Mouse (Mus musculus) thymus, adult 18-20 months (tissue): ENCODE results near the gene Hddc3.

ENCODE experiments used
- DNase-seq, 2 experiments: peaks; one replicate each; pipeline ENCODE4 v3.0.0; 2022; ENCODE audit warnings: mixed read lengths in 2 of 2

Gene Hddc3

GRCm38 (mm10) chr7:80336932-80337331 is 6.0 kb upstream of the Hddc3 start:
- DNase-seq, result no peak

- DNase-seq, result peak in 1 of 2 experiments; percentile 45
These were observed 3.5 kb upstream of the Hddc3 start for GRCm38 (mm10) chr7:80339371-80339770.

GRCm38 (mm10) chr7:80339793-80340628 is 2.9 kb upstream of the Hddc3 start:
- DNase-seq, result peak; percentile 97

- DNase-seq, result peak; percentile 69 to 78
These were observed 2.1 kb upstream of the Hddc3 start, which contains the start of gene Unc45a for GRCm38 (mm10) chr7:80340793-80341192. Unc45a (minus strand) TSS chr7:80341005.

GRCm38 (mm10) chr7:80341793-80342192 is 1.1 kb upstream of the Hddc3 start:
- DNase-seq, result no peak

- no peak for DNase-seq
These were observed 540 bp downstream of the Hddc3 start for GRCm38 (mm10) chr7:80343270-80344018.

GRCm38 (mm10) chr7:80346173-80346572 is 3.3 kb downstream of the Hddc3 start:
- no peak for DNase-seq

GRCm38 (mm10) chr7:80346830-80347229 is 3.9 kb downstream of the Hddc3 start:
- DNase-seq, result no peak

- DNase-seq, result no peak
These were observed 5.0 kb downstream of the Hddc3 start for GRCm38 (mm10) chr7:80347670-80348586.

GRCm38 (mm10) chr7:80350808-80351207 is 7.9 kb downstream of the Hddc3 start:
- no peak for DNase-seq

- DNase-seq, result no peak
These were observed 10.0 kb downstream of the Hddc3 start for GRCm38 (mm10) chr7:80352920-80353319.

- DNase-seq, result no peak
These were observed 13.4 kb downstream of the Hddc3 start for GRCm38 (mm10) chr7:80356351-80356750.

GRCm38 (mm10) chr7:80357156-80357555 is 14.3 kb downstream of the Hddc3 start:
- no peak for DNase-seq

GRCm38 (mm10) chr7:80358039-80358438 is 15.1 kb downstream of the Hddc3 start:
- DNase-seq, result no peak

- DNase-seq, result no peak
These were observed 17.5 kb downstream of the Hddc3 start for GRCm38 (mm10) chr7:80360435-80360834.

- DNase-seq, result no peak
These were observed 22.9 kb downstream of the Hddc3 start for GRCm38 (mm10) chr7:80365759-80366158.

- no peak for DNase-seq
These were observed 24.3 kb downstream of the Hddc3 start for GRCm38 (mm10) chr7:80367232-80367631.

GRCm38 (mm10) chr7:80368009-80368408 is 25.1 kb downstream of the Hddc3 start:
- DNase-seq, result no peak

GRCm38 (mm10) chr7:80368635-80369421 is 25.9 kb downstream of the Hddc3 start:
- DNase-seq, result no peak

GRCm38 (mm10) chr7:80369461-80369860 is 26.6 kb downstream of the Hddc3 start:
- DNase-seq, result no peak

- no peak for DNase-seq
These were observed 27.1 kb downstream of the Hddc3 start for GRCm38 (mm10) chr7:80369967-80370431.

- peak; percentile 80 to 84 for DNase-seq
These were observed 27.7 kb downstream of the Hddc3 start for GRCm38 (mm10) chr7:80370649-80371040.
